Mouse (Mus musculus): ENCODE measurements around the gene Sdhb. TPM values are rescaled to one million over a fixed set of nuclear protein-coding genes. Genes with fewer than 3 reads are reported as not detected.
A peak's percentile ranks its signal among the peaks of the same experiment; 100 is the strongest.

Gene Sdhb
- total and polyA plus RNA-seq, 2 experiments from 2014 or later, result 194 to 529 TPM

DNA sequence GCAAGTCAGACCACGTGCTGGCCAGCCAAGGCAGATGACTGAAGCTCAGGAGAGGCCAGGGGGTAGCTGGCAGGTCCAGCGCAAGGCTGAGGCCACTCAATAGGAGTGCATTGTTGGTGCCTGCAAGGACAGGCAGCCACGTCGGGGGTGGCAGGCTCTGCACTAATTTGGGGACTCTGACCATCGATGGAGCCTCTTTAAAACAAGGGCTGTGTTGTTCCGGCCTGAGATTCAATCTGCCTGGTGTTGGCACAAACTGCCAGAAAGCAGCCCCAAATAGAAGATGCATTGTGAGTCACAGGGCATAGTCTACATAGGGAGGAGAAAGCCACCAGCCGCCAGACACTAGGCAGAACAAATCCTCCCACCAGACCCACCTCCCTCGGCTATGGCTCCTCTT is 31.3 kb upstream of the Sdhb start:
- no peak overlapping the region for H3K4me3 ChIP-seq (ENCODE audit: low read depth, low read length)
- H3K4me2 ChIP-seq (ENCODE audit: low read depth, low read length, poor library complexity, severe bottlenecking), result no peak overlapping the region
- no peaks in the 10 kb centered on the region for H3K9me3 ChIP-seq (ENCODE audit: low read length)
- no peaks in the 10 kb centered on the region for H3K4me1 ChIP-seq (ENCODE audit: insufficient read depth, low read length)
- 0 out of 2 replicates have a peak overlapping the region, but pooled peaks have one; percentile 21 for H3K27ac ChIP-seq (ENCODE audit: low read depth, low read length)
- no peak for TF ChIP-seq CTCF (IDR thresholded peaks at IDR 0.05)
- DNase-seq (ENCODE audit: low spot score), result peak; percentile 78
- H3K9ac ChIP-seq (replicated peaks; ENCODE audit: low read length, poor library complexity, severe bottlenecking), result no peak overlapping the region
- 54% methylated on average over 8 of the region's 8 CpGs for WGBS
- H3K36me3 ChIP-seq (ENCODE audit: insufficient read depth, low read length), result no peaks in the 10 kb centered on the region
- no peaks in the 10 kb centered on the region for H3K27me3 ChIP-seq (ENCODE audit: insufficient read depth, low read length)
- ATAC-seq (ENCODE audit: low FRiP score), result peak; percentile 69

GRCm38 (mm10) chr4:140930900-140931470 is 30.0 kb upstream of the Sdhb start:
- Histone ChIP-seq H3K36me3 (ENCODE audit: insufficient read depth, low read length) (no peaks in the 10 kb centered on the region), H3K9ac (replicated peaks; ENCODE audit: low read length, poor library complexity, severe bottlenecking) (no peak overlapping the region), H3K27me3 (ENCODE audit: insufficient read depth, low read length) (no peaks in the 10 kb centered on the region), H3K4me2 (ENCODE audit: low read depth, low read length, poor library complexity, severe bottlenecking) (no peak overlapping the region), H3K4me1 (ENCODE audit: insufficient read depth, low read length) (no peaks in the 10 kb centered on the region), H3K4me3 (ENCODE audit: low read depth, low read length) (no peak overlapping the region), H3K9me3 (ENCODE audit: low read length) (no peaks in the 10 kb centered on the region), H3K27ac (ENCODE audit: low read depth, low read length) (no peak overlapping the region)
- TF ChIP-seq CTCF (IDR thresholded peaks at IDR 0.05), result no peak
- ATAC-seq (ENCODE audit: low FRiP score), result no peak
- DNase-seq (ENCODE audit: low spot score), result no peak
- WGBS, result 61% methylated on average over 10 of the region's 10 CpGs

- Histone ChIP-seq H3K9me3 (ENCODE audit: low read length) (no peaks in the 10 kb centered on the region), H3K4me2 (ENCODE audit: low read depth, low read length, poor library complexity, severe bottlenecking) (no peak overlapping the region), H3K4me1 (ENCODE audit: insufficient read depth, low read length) (no peaks in the 10 kb centered on the region), H3K27ac (ENCODE audit: low read depth, low read length) (no peak overlapping the region), H3K4me3 (ENCODE audit: low read depth, low read length) (no peak overlapping the region), H3K9ac (replicated peaks; ENCODE audit: low read length, poor library complexity, severe bottlenecking) (no peak overlapping the region), H3K36me3 (ENCODE audit: insufficient read depth, low read length) (no peaks in the 10 kb centered on the region), H3K27me3 (ENCODE audit: insufficient read depth, low read length) (no peaks in the 10 kb centered on the region)
- WGBS, result 65% methylated on average over 9 of the region's 9 CpGs
- DNase-seq (ENCODE audit: low spot score), result no peak
- TF ChIP-seq CTCF (IDR thresholded peaks at IDR 0.05), result no peak
- ATAC-seq (ENCODE audit: low FRiP score), result no peak
These were observed 25.4 kb upstream of the Sdhb start for GRCm38 (mm10) chr4:140935643-140936042.

DNA sequence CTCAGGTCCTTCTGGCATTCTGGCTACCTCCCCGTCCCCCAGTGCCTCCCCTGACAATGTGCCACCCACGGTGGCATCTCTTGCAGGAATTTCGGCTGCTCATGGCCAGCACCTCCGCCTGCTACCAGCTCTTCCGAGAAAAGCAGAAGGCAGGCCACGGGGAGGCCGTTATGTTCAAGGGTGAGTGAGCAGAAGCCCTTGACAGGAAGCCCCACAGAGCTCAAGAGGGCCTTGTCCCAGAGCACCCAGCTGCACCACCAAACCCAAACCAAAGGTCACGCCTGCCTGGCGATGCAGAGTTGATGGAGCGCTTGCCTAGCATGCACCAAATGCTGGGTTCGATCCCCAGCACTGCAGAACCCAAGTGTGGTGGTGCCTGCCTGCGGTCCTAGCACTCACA is 16.6 kb upstream of the Sdhb start:
- no peaks in the 10 kb centered on the region for H3K9me3 ChIP-seq (ENCODE audit: low read length)
- H3K4me1 ChIP-seq (ENCODE audit: insufficient read depth, low read length), result no peaks in the 10 kb centered on the region
- no peak overlapping the region for H3K9ac ChIP-seq (replicated peaks; ENCODE audit: low read length, poor library complexity, severe bottlenecking)
- ATAC-seq (ENCODE audit: low FRiP score) (no peak), DNase-seq (ENCODE audit: low spot score) (no peak)
- 91% methylated on average over 12 of the region's 12 CpGs for WGBS
- H3K4me2 ChIP-seq (ENCODE audit: low read depth, low read length, poor library complexity, severe bottlenecking), result no peak overlapping the region
- no peak for TF ChIP-seq CTCF (IDR thresholded peaks at IDR 0.05)
- no peaks in the 10 kb centered on the region for H3K36me3 ChIP-seq (ENCODE audit: insufficient read depth, low read length)
- H3K27me3 ChIP-seq (ENCODE audit: insufficient read depth, low read length), result no peaks in the 10 kb centered on the region
- no peak overlapping the region for H3K4me3 ChIP-seq (ENCODE audit: low read depth, low read length)
- H3K27ac ChIP-seq (ENCODE audit: low read depth, low read length), result no peak overlapping the region

DNA sequence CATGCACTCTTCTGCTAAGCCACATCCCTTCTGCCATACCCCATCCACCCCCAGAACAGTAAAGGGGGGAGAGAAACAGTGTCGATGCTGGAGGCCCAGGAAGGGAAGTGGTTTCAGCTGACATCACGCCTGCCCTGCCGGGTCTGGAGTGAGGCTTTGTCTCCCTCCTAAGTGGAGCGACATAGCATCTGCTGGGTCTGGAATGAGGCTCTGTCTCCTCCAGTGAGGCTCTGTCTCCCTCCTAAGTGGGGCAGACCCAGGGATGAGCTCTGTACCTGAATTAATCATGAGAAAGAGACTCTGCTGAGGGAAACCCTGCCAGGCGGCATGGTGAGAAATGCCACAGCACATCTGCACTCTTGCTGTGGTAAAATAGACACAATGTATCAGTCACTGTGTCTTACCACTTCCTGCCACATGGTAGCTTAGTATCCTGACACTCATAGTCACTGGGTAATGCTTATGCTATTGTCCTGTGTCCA is 16.0 kb upstream of the Sdhb start:
- TF ChIP-seq CTCF (IDR thresholded peaks at IDR 0.05), result no peak
- ATAC-seq (ENCODE audit: low FRiP score) (no peak), DNase-seq (ENCODE audit: low spot score) (no peak)
- Histone ChIP-seq H3K27ac (ENCODE audit: low read depth, low read length) (no peak overlapping the region), H3K27me3 (ENCODE audit: insufficient read depth, low read length) (no peaks in the 10 kb centered on the region), H3K4me3 (ENCODE audit: low read depth, low read length) (no peak overlapping the region), H3K4me2 (ENCODE audit: low read depth, low read length, poor library complexity, severe bottlenecking) (no peak overlapping the region), H3K4me1 (ENCODE audit: insufficient read depth, low read length) (no peaks in the 10 kb centered on the region), H3K9ac (replicated peaks; ENCODE audit: low read length, poor library complexity, severe bottlenecking) (no peak overlapping the region), H3K36me3 (ENCODE audit: insufficient read depth, low read length) (no peaks in the 10 kb centered on the region), H3K9me3 (ENCODE audit: low read length) (no peaks in the 10 kb centered on the region)
- WGBS, result 81% methylated on average over 5 of the region's 5 CpGs

DNA sequence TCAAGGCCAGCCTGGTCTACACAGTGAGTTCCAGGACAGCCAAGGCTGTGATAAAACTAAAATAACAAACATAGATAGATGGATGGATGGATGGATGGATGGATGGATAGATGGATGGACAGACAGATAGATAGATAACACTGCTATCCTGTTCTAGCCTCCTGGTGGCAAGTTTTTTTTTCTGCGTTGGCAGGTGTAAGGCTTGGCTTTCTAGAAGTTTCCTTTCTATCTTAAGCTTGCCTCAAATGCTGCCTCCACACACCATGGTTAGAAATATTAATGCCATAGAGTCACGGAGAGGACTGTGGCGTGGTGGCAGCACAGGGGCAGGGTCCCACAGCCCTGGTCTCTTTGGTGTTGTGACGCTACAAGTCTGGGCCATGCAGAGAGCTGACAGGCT is 15.4 kb upstream of the Sdhb start:
- Histone ChIP-seq H3K4me3 (ENCODE audit: low read depth, low read length) (no peak overlapping the region), H3K27ac (ENCODE audit: low read depth, low read length) (no peak overlapping the region), H3K4me2 (ENCODE audit: low read depth, low read length, poor library complexity, severe bottlenecking) (no peak overlapping the region), H3K4me1 (ENCODE audit: insufficient read depth, low read length) (no peaks in the 10 kb centered on the region), H3K9me3 (ENCODE audit: low read length) (no peaks in the 10 kb centered on the region), H3K27me3 (ENCODE audit: insufficient read depth, low read length) (no peaks in the 10 kb centered on the region), H3K9ac (replicated peaks; ENCODE audit: low read length, poor library complexity, severe bottlenecking) (no peak overlapping the region), H3K36me3 (ENCODE audit: insufficient read depth, low read length) (no peaks in the 10 kb centered on the region)
- no peak for DNase-seq (ENCODE audit: low spot score)
- 90% methylated on average over 4 of the region's 4 CpGs for WGBS
- ATAC-seq (ENCODE audit: low FRiP score), result no peak
- no peak for TF ChIP-seq CTCF (IDR thresholded peaks at IDR 0.05)

Data from midbrain, postnatal 0 days (tissue).